Mouse (Mus musculus) C2C12 (cell line): Measurements from ENCODE around the gene Tubb2b.

Experiments
- CEBPB ChIP-seq: IDR thresholded peaks from one replicate; pipeline ENCODE4 v1.6.1; 2011; ENCODE audit warnings: low read depth, mild to moderate bottlenecking, control low read depth, moderate library complexity
- CTCF ChIP-seq: IDR thresholded peaks from one replicate; pipeline ENCODE4 v1.5.1; 2011; ENCODE audit not compliant: control insufficient read depth, insufficient read depth, insufficient read length
- MAX ChIP-seq: IDR thresholded peaks from one replicate; pipeline ENCODE4 v1.6.1; 2011; ENCODE audit warnings: mild to moderate bottlenecking, control low read depth
- MYOD1 ChIP-seq: IDR thresholded peaks from one replicate; pipeline ENCODE4 v1.6.1; 2011; ENCODE audit warnings: low read depth; ENCODE audit not compliant: control insufficient read depth, insufficient read length
- MYOG ChIP-seq: IDR thresholded peaks from one replicate; pipeline ENCODE4 v1.6.1; 2011; ENCODE audit not compliant: control insufficient read depth, insufficient read length; ENCODE audit errors: extremely low read depth
- USF1 ChIP-seq: IDR thresholded peaks from one replicate; pipeline ENCODE4 v1.6.1; 2011; ENCODE audit warnings: low read depth, mild to moderate bottlenecking, control low read depth, moderate library complexity

GRCm38 (mm10) chr13:34152695-34153094 is 22.4 kb upstream of the Tubb2b start:
- TF ChIP-seq CTCF = no peak
- no peak for TF ChIP-seq USF1
- TF ChIP-seq MAX = no peak
- TF ChIP-seq MYOD1 = no peak
- no peak for TF ChIP-seq MYOG
- TF ChIP-seq CEBPB = no peak
